Mouse (Mus musculus): ENCODE data around the gene Crybb1.

- TF ChIP-seq GATA1 (IDR thresholded peaks at IDR 0.05; ENCODE audit: borderline replicate concordance, low read length) (no peak), CTCF (IDR thresholded peaks at IDR 0.05; ENCODE audit: low read depth, low read length) (no peak), GATA2 (IDR thresholded peaks at IDR 0.05; ENCODE audit: borderline replicate concordance, low read depth, low read length) (no peak)
Measured at GRCm38 (mm10) chr5:112276907-112277348, 21.3 kb downstream of the Crybb1 start.

All from G1E (cell line).